22 mouse cellular contexts compared by ENCODE assay signal in the genomic region with DNA sequence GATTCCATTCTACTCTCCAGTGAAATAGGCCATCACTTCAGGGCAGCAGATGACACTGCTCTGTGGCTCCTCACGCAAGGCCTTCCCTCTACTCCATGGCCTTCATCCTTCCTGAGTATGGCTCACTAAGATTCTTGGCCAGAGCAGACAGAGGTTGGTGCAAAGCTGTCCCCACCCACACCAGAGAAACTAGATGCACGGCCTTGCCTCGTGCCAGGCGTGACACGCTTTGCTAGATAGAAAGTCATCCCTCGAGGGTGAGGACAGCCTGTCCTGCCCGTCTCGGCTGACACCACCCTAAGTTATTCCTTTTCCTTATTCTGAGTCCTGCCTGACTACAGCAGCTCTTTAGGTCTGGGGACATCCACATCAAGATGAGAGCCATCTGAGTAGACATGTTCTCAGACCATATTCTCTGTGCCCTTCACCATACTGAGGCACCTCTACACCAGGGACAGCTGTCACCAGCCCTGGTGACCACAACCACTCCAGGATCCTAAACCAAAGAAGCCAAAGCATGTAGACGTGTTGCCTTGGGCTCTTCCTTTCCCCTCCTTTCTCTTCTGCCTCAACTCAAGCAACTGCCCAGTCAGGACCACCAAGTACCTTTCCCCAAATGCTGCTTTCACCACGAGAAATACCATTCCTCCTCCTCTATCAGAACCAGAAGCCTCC.
A peak's percentile ranks its signal among the peaks of the same experiment; 100 is the strongest.
DNase-seq lines count a peak whose midpoint lies in the region; ATAC-seq lines count a peak whose summit lies in the region.
"Had no signal": no experiment of that assay in that cellular context is flagged by ENCODE, and none has a peak within 500 bp of the region (broad histone marks: within the 10 kb centered on the region; RNA-seq: fewer than 3 reads in every experiment).

No protein-coding gene starts in this region.

- intact Hi-C loops in heart, postnatal 14 days (cut with DNase I), result no loop called here

- no peak for DNase-seq in heart, postnatal 14 days
- no peak for DNase-seq in midbrain, embryonic 14.5 days
- peak; percentile 86 for DNase-seq in adrenal gland, postnatal 14 days
- DNase-seq in Muller cell, postnatal 12 days (ENCODE audit: inconsistent ontology term), result no peak
- DNase-seq: embryo, embryonic 11 days; gastrocnemius, postnatal 10 days; heart, postnatal 36 days; spleen, adult 18-20 months; thymus, postnatal 14 days had no signal

- no peak for ATAC-seq in heart, embryonic 15.5 days (replicated peaks; ENCODE audit: insufficient number of reproducible peaks, insufficient read depth, low FRiP score, low read depth)
- ATAC-seq in midbrain, embryonic 12.5 days (ENCODE audit: low FRiP score, low read depth), result no peak
- no peak for ATAC-seq in midbrain, embryonic 14.5 days (ENCODE audit: low FRiP score, low TSS enrichment)
- no peak for ATAC-seq in hindbrain, embryonic 13.5 days (ENCODE audit: low FRiP score)
- ATAC-seq in erythroblast, adult 5-6 weeks (replicated peaks; ENCODE audit: low FRiP score, poor library complexity, severe bottlenecking), result no peak
- ATAC-seq: activated CD4-positive, CD25-positive, alpha-beta regulatory T cell, adult 4 months; intestine, embryonic 15.5 days had no signal

- peaks cover 49% of the 10 kb centered on the region for H3K4me1 ChIP-seq in heart, embryonic 15.5 days (replicated peaks)
- peaks cover 40% of the 10 kb centered on the region for H3K4me1 ChIP-seq in midbrain, embryonic 12.5 days
- peaks cover 15% of the 10 kb centered on the region; the same call in 1 of the 2 replicates for H3K4me1 ChIP-seq in midbrain, embryonic 14.5 days (ENCODE audit: control insufficient read depth, insufficient read depth, low read length)
- peaks cover 76% of the 10 kb centered on the region for H3K4me1 ChIP-seq in hindbrain, embryonic 13.5 days (replicated peaks)

- no peak overlapping the region for H3K4me2 ChIP-seq in heart, embryonic 15.5 days
- H3K4me2 ChIP-seq in midbrain, embryonic 12.5 days (replicated peaks), result no peak overlapping the region
- H3K4me2 ChIP-seq in midbrain, embryonic 14.5 days (ENCODE audit: low read length), result no peak overlapping the region
- H3K4me2 ChIP-seq in hindbrain, embryonic 13.5 days, result no peak overlapping the region
- H3K4me2 ChIP-seq: intestine, embryonic 15.5 days; kidney, embryonic 15.5 days; neural tube, embryonic 12.5 days; stomach, embryonic 15.5 days had no signal

- H3K4me3 ChIP-seq in heart, embryonic 15.5 days, result no peak overlapping the region
- H3K4me3 ChIP-seq in midbrain, embryonic 12.5 days, result no peak overlapping the region
- H3K4me3 ChIP-seq in midbrain, embryonic 14.5 days (replicated peaks; ENCODE audit: low read depth, low read length), result no peak overlapping the region
- no peak overlapping the region for H3K4me3 ChIP-seq in hindbrain, embryonic 13.5 days
- H3K4me3 ChIP-seq: intestine, embryonic 15.5 days; kidney, embryonic 15.5 days; left cerebral cortex, adult 2 months; neural tube, embryonic 12.5 days; stomach, embryonic 15.5 days had no signal

- peak overlapping the region; percentile 31; the same call in 1 of the 2 replicates for H3K27ac ChIP-seq in heart, embryonic 15.5 days
- H3K27ac ChIP-seq in midbrain, embryonic 12.5 days (replicated peaks), result 0 out of 2 replicates have a peak overlapping the region, but pooled peaks have one; percentile 3
- H3K27ac ChIP-seq in midbrain, embryonic 14.5 days (replicated peaks; ENCODE audit: low read depth, low read length), result no peak overlapping the region
- peak overlapping the region; percentile 65 for H3K27ac ChIP-seq in hindbrain, embryonic 13.5 days
- H3K27ac ChIP-seq: intestine, embryonic 15.5 days; left cerebral cortex, adult 2 months; liver, embryonic 14.5 days; macrophage; neural tube, embryonic 12.5 days had no signal

- no peaks in the 10 kb centered on the region for H3K9me3 ChIP-seq in heart, embryonic 15.5 days (replicated peaks)
- no peaks in the 10 kb centered on the region for H3K9me3 ChIP-seq in midbrain, embryonic 12.5 days
- H3K9me3 ChIP-seq in midbrain, embryonic 14.5 days (ENCODE audit: control insufficient read depth, low read length), result no peaks in the 10 kb centered on the region
- no peaks in the 10 kb centered on the region for H3K9me3 ChIP-seq in hindbrain, embryonic 13.5 days
- H3K9me3 ChIP-seq: intestine, embryonic 15.5 days; kidney, embryonic 15.5 days; neural tube, embryonic 12.5 days; stomach, embryonic 15.5 days had no signal

- 86% methylated on average over 10 of the region's 10 CpGs for WGBS in heart, embryonic 15.5 days
- WGBS in midbrain, embryonic 12.5 days, result 96% methylated on average over 10 of the region's 10 CpGs
- WGBS in midbrain, embryonic 14.5 days, result 95% methylated on average over 10 of the region's 10 CpGs
- 91% methylated on average over 10 of the region's 10 CpGs for WGBS in hindbrain, embryonic 13.5 days

- H3K27me3 ChIP-seq in heart, embryonic 15.5 days, result no peaks in the 10 kb centered on the region
- H3K27me3 ChIP-seq in midbrain, embryonic 12.5 days, result no peaks in the 10 kb centered on the region
- H3K27me3 ChIP-seq in midbrain, embryonic 14.5 days (ENCODE audit: control insufficient read depth, insufficient read depth, low read length), result no peaks in the 10 kb centered on the region
- H3K27me3 ChIP-seq in hindbrain, embryonic 13.5 days, result no peaks in the 10 kb centered on the region
- H3K27me3 ChIP-seq: intestine, embryonic 15.5 days; kidney, embryonic 15.5 days; neural tube, embryonic 12.5 days; Patski; stomach, embryonic 15.5 days had no signal

- no peaks in the 10 kb centered on the region for H3K36me3 ChIP-seq in heart, embryonic 15.5 days
- H3K36me3 ChIP-seq in midbrain, embryonic 12.5 days, result no peaks in the 10 kb centered on the region
- H3K36me3 ChIP-seq in midbrain, embryonic 14.5 days (ENCODE audit: control insufficient read depth, insufficient read depth, low read length), result no peaks in the 10 kb centered on the region
- no peaks in the 10 kb centered on the region for H3K36me3 ChIP-seq in hindbrain, embryonic 13.5 days
- H3K36me3 ChIP-seq: intestine, embryonic 15.5 days; kidney, embryonic 15.5 days; neural tube, embryonic 12.5 days; stomach, embryonic 15.5 days had no signal

- no peak overlapping the region for H3K9ac ChIP-seq in heart, embryonic 15.5 days
- no peak overlapping the region for H3K9ac ChIP-seq in midbrain, embryonic 12.5 days (replicated peaks)
- no peak overlapping the region for H3K9ac ChIP-seq in midbrain, embryonic 14.5 days (replicated peaks; ENCODE audit: low read length)
- H3K9ac ChIP-seq in hindbrain, embryonic 13.5 days, result no peak overlapping the region
- H3K9ac ChIP-seq: intestine, embryonic 15.5 days; kidney, embryonic 15.5 days; liver, embryonic 14.5 days; neural tube, embryonic 12.5 days; stomach, embryonic 15.5 days had no signal
